Mouse (Mus musculus) hindbrain, embryonic 11.5 days (tissue): ENCODE data around the gene Utp3. TPM values are rescaled to one million over a fixed set of nuclear protein-coding genes. Genes with fewer than 3 reads are reported as not detected.

Source experiments
- ATAC-seq: fragments of 200-750 bp; cut with Nextera tagmentation; 2 replicates; pipeline ENCODE4 v1.8.0; 2017; ENCODE audit warnings: mild to moderate bottlenecking, moderate TSS enrichment, moderate library complexity; ENCODE audit not compliant: low FRiP score
- DNase-seq: peaks from one replicate; pipeline ENCODE4 v3.0.0-alpha.2; 2015; ENCODE audit warnings: low spot score
- H3K27ac ChIP-seq: fragments of 300-500 bp; sonication (generic); 2 replicates; pipeline ENCODE4 v1.5.1; 2014; ENCODE audit warnings: mild to moderate bottlenecking, low read depth, low read length
- H3K27me3 ChIP-seq: fragments of 300-500 bp; sonication (generic); 2 replicates; pipeline ENCODE4 v1.6.1; 2014; ENCODE audit warnings: mild to moderate bottlenecking, low read length, moderate library complexity, mixed read lengths; ENCODE audit not compliant: control insufficient read depth, insufficient read depth
- H3K36me3 ChIP-seq: fragments of 300-500 bp; sonication (generic); 2 replicates; pipeline ENCODE4 v1.6.1; 2014; ENCODE audit warnings: mild to moderate bottlenecking, low read length, moderate library complexity, mixed read lengths; ENCODE audit not compliant: control insufficient read depth, insufficient read depth
- H3K4me1 ChIP-seq: fragments of 300-500 bp; sonication (generic); replicated peaks from 2 replicates; pipeline ENCODE4 v1.6.1; 2014; ENCODE audit warnings: low read length, mixed read lengths; ENCODE audit not compliant: control insufficient read depth, insufficient read depth
- H3K4me2 ChIP-seq: fragments of 300-500 bp; sonication (generic); replicated peaks from 2 replicates; pipeline ENCODE4 v1.6.1; 2014; ENCODE audit warnings: mild to moderate bottlenecking, low read depth, low read length
- H3K4me3 ChIP-seq: fragments of 300-500 bp; sonication (generic); 2 replicates; pipeline ENCODE4 v1.5.1; 2014; ENCODE audit warnings: low read depth, low read length
- H3K9ac ChIP-seq: fragments of 300-500 bp; sonication (generic); 2 replicates; pipeline ENCODE4 v1.6.1; 2014; ENCODE audit warnings: low read depth, low read length
- H3K9me3 ChIP-seq: fragments of 300-500 bp; sonication (generic); 2 replicates; pipeline ENCODE4 v1.6.1; 2016; ENCODE audit warnings: low read length; ENCODE audit not compliant: control insufficient read depth
- WGBS: fragments of 180-500 bp; shearing (Covaris S2); extraction: QIAGEN DNeasy Blood & Tissue Kit; methylation state at CpG from one replicate; pipeline ENCODE4 v1.1.7; 2014; 5-methylcytosine and 5-hydroxymethylcytosine counted together
- polyA plus RNA-seq: library from polyadenylated mRNA; unstranded; fragments of >200 nt; fragmentation: Nextera tagmentation; extraction: Ambion mirVana; gene quantifications from 2 replicates; pipeline ENCODE4 v1.2.1, GENCODE M21; 2014

Gene Utp3
- 68.7 and 75.4 TPM in 2 replicates for polyA plus RNA-seq

- H3K27me3 ChIP-seq: no peaks in the 10 kb centered on the region
- ATAC-seq: peak; percentile 97
- peak within 1 kb of the TSS; percentile 53 for H3K4me3 ChIP-seq
- WGBS: under 1% methylated on average over 73 of the region's 76 CpGs
- H3K9ac ChIP-seq: peak within 1 kb of the TSS; percentile 68
- H3K36me3 ChIP-seq: no peaks in the 10 kb centered on the region
- H3K27ac ChIP-seq: peak within 1 kb of the TSS; percentile 74
- no peaks in the 10 kb centered on the region for H3K9me3 ChIP-seq
- DNase-seq: peak; percentile 98
- peak within 1 kb of the TSS; percentile 87 for H3K4me2 ChIP-seq
- H3K4me1 ChIP-seq: 0 out of 2 replicates have a peak, but pooled peaks cover 4% of the 10 kb centered on the region
Observed at GRCm38 (mm10) chr5:88554086-88554886, at the start of gene Utp3. Gene Utp3 (plus strand): TSS chr5:88554462.

GRCm38 (mm10) chr5:88508555-88508954 lies 45.7 kb upstream of the Utp3 start:
- WGBS: 65% methylated on average over 1 of the region's 1 CpGs
- ATAC-seq: no peak

GRCm38 (mm10) chr5:88508990-88509389 lies 45.3 kb upstream of the Utp3 start:
- no peaks in the 10 kb centered on the region for H3K9me3 ChIP-seq
- no peak overlapping the region for H3K27ac ChIP-seq
- H3K9ac ChIP-seq: no peak overlapping the region
- ATAC-seq: no peak
- 70% methylated on average over 1 of the region's 1 CpGs for WGBS
- H3K27me3 ChIP-seq: no peaks in the 10 kb centered on the region
- no peaks in the 10 kb centered on the region for H3K36me3 ChIP-seq
- H3K4me2 ChIP-seq: no peak overlapping the region
- H3K4me3 ChIP-seq: no peak overlapping the region
- DNase-seq: no peak
- H3K4me1 ChIP-seq: no peaks in the 10 kb centered on the region

More at GRCm38 (mm10) chr5:88508555-88508954, 45.7 kb upstream of the Utp3 start:
- no peak overlapping the region for H3K27ac ChIP-seq
- H3K4me1 ChIP-seq: no peaks in the 10 kb centered on the region
- H3K4me3 ChIP-seq: no peak overlapping the region
- no peaks in the 10 kb centered on the region for H3K9me3 ChIP-seq
- DNase-seq: no peak
- no peaks in the 10 kb centered on the region for H3K36me3 ChIP-seq
- H3K27me3 ChIP-seq: no peaks in the 10 kb centered on the region
- H3K9ac ChIP-seq: no peak overlapping the region
- no peak overlapping the region for H3K4me2 ChIP-seq

- WGBS: 12% methylated on average over 2 of the region's 2 CpGs
- no peak overlapping the region for H3K4me2 ChIP-seq
- H3K4me1 ChIP-seq: no peaks in the 10 kb centered on the region
- H3K9ac ChIP-seq: no peak overlapping the region
- H3K36me3 ChIP-seq: no peaks in the 10 kb centered on the region
- no peak overlapping the region for H3K27ac ChIP-seq
- DNase-seq (peak; percentile 54), ATAC-seq (no peak)
- no peaks in the 10 kb centered on the region for H3K9me3 ChIP-seq
- no peak overlapping the region for H3K4me3 ChIP-seq
- H3K27me3 ChIP-seq: no peaks in the 10 kb centered on the region
Observed at GRCm38 (mm10) chr5:88519232-88519631, 35.0 kb upstream of the Utp3 start.

GRCm38 (mm10) chr5:88527657-88528056 lies 26.6 kb upstream of the Utp3 start, which contains the start of gene Jchain:
Gene Jchain (minus strand): TSS chr5:88527891.
- no peak within 1 kb of the TSS for H3K4me3 ChIP-seq
- no peak within 1 kb of the TSS for H3K9ac ChIP-seq
- no peaks in the 10 kb centered on the region for H3K9me3 ChIP-seq
- no peak within 1 kb of the TSS for H3K4me2 ChIP-seq
- no peak within 1 kb of the TSS for H3K27ac ChIP-seq
- no peaks in the 10 kb centered on the region for H3K27me3 ChIP-seq
- H3K4me1 ChIP-seq: no peaks in the 10 kb centered on the region
- 88% methylated on average over 3 of the region's 3 CpGs for WGBS
- DNase-seq (no peak), ATAC-seq (no peak)
- H3K36me3 ChIP-seq: no peaks in the 10 kb centered on the region

- H3K4me2 ChIP-seq: no peak overlapping the region
- no peaks in the 10 kb centered on the region for H3K9me3 ChIP-seq
- no peaks in the 10 kb centered on the region for H3K36me3 ChIP-seq
- DNase-seq (no peak), ATAC-seq (no peak)
- H3K27ac ChIP-seq: no peak overlapping the region
- WGBS: 67% methylated on average over 1 of the region's 1 CpGs
- H3K9ac ChIP-seq: no peak overlapping the region
- no peaks in the 10 kb centered on the region for H3K27me3 ChIP-seq
- no peak overlapping the region for H3K4me3 ChIP-seq
- no peaks in the 10 kb centered on the region for H3K4me1 ChIP-seq
Observed at GRCm38 (mm10) chr5:88530908-88531307, 23.4 kb upstream of the Utp3 start.

GRCm38 (mm10) chr5:88534697-88535096 lies 19.6 kb upstream of the Utp3 start:
- Histone ChIP-seq H3K27ac (no peak overlapping the region), H3K9me3 (no peaks in the 10 kb centered on the region), H3K27me3 (no peaks in the 10 kb centered on the region), H3K4me1 (no peaks in the 10 kb centered on the region), H3K9ac (no peak overlapping the region), H3K4me3 (no peak overlapping the region), H3K4me2 (no peak overlapping the region), H3K36me3 (no peaks in the 10 kb centered on the region)
- ATAC-seq (no peak), DNase-seq (no peak)
- WGBS: 73% methylated on average over 3 of the region's 3 CpGs

- H3K9ac ChIP-seq: no peak overlapping the region
- no peaks in the 10 kb centered on the region for H3K36me3 ChIP-seq
- no peaks in the 10 kb centered on the region for H3K4me1 ChIP-seq
- H3K27me3 ChIP-seq: no peaks in the 10 kb centered on the region
- no peak overlapping the region for H3K4me3 ChIP-seq
- H3K27ac ChIP-seq: no peak overlapping the region
- H3K4me2 ChIP-seq: no peak overlapping the region
- DNase-seq (no peak), ATAC-seq (no peak)
- no peaks in the 10 kb centered on the region for H3K9me3 ChIP-seq
Observed at GRCm38 (mm10) chr5:88540845-88541244, 13.4 kb upstream of the Utp3 start.

GRCm38 (mm10) chr5:88542651-88543282 lies 11.5 kb upstream of the Utp3 start:
- Histone ChIP-seq H3K36me3 (no peaks in the 10 kb centered on the region), H3K27ac (no peak overlapping the region), H3K9ac (no peak overlapping the region), H3K4me3 (no peak overlapping the region), H3K27me3 (no peaks in the 10 kb centered on the region), H3K9me3 (no peaks in the 10 kb centered on the region), H3K4me1 (no peaks in the 10 kb centered on the region), H3K4me2 (no peak overlapping the region)
- peak; percentile 51 for DNase-seq
- 66% methylated on average over 5 of the region's 5 CpGs for WGBS
- ATAC-seq: peak; percentile 80
